Mouse (Mus musculus): ENCODE results near the gene Mrpl50. TPM values are rescaled to one million over a fixed set of nuclear protein-coding genes. Genes with fewer than 3 reads are reported as not detected.

Mrpl50 gene
- polyA plus RNA-seq (2014; fragmentation: Nextera tagmentation; extraction: Ambion mirVana): 81.0 and 91.9 TPM in 2 replicates

- peak within 1 kb of the TSS; percentile 71 for H3K4me2 ChIP-seq (ENCODE audit: low read length)
- under 1% methylated on average over 41 of the region's 41 CpGs for WGBS
- H3K27me3 ChIP-seq (replicated peaks; ENCODE audit: control insufficient read depth, insufficient read depth, low read length): no peaks in the 10 kb centered on the region
- peak within 1 kb of the TSS; percentile 76 for H3K9ac ChIP-seq (ENCODE audit: low read length)
- peak; percentile 99 for DNase-seq (ENCODE audit: low spot score)
- no peaks in the 10 kb centered on the region for H3K9me3 ChIP-seq (replicated peaks; ENCODE audit: control insufficient read depth, low read length)
- H3K27ac ChIP-seq (ENCODE audit: low read depth, low read length): peak within 1 kb of the TSS; percentile 29; the same call in 1 of the 2 replicates
- H3K36me3 ChIP-seq (ENCODE audit: control insufficient read depth, insufficient read depth, low read length): peaks cover 12% of the 10 kb centered on the region; the same call in 1 of the 2 replicates
- peaks cover 12% of the 10 kb centered on the region for H3K4me1 ChIP-seq (ENCODE audit: control insufficient read depth, insufficient read depth, low read length)
- H3K4me3 ChIP-seq (ENCODE audit: low read depth, low read length): peak within 1 kb of the TSS; percentile 60
- ATAC-seq: peak; percentile 99
Measured at GRCm38 (mm10) chr4:49520572-49521340, at the start of gene Mrpl50, which contains the start of gene Zfp189. Gene Mrpl50 (minus strand): TSS chr4:49521093. Gene Zfp189 (plus strand): TSS chr4:49521176.

- no peak overlapping the region for H3K4me3 ChIP-seq (ENCODE audit: low read depth, low read length)
- H3K9me3 ChIP-seq (replicated peaks; ENCODE audit: control insufficient read depth, low read length): no peaks in the 10 kb centered on the region
- no peak overlapping the region for H3K9ac ChIP-seq (ENCODE audit: low read length)
- H3K4me2 ChIP-seq (ENCODE audit: low read length): no peak overlapping the region
- H3K36me3 ChIP-seq (ENCODE audit: control insufficient read depth, insufficient read depth, low read length): no peaks in the 10 kb centered on the region
- ATAC-seq (peak; percentile 73), DNase-seq (ENCODE audit: low spot score) (peak; percentile 91)
- H3K27ac ChIP-seq (ENCODE audit: low read depth, low read length): no peak overlapping the region
- no peaks in the 10 kb centered on the region for H3K27me3 ChIP-seq (replicated peaks; ENCODE audit: control insufficient read depth, insufficient read depth, low read length)
- H3K4me1 ChIP-seq (ENCODE audit: control insufficient read depth, insufficient read depth, low read length): no peaks in the 10 kb centered on the region
- 19% methylated on average over 3 of the region's 3 CpGs for WGBS
Measured at GRCm38 (mm10) chr4:49567613-49568012, 46.7 kb upstream of the Mrpl50 start.

- peak; percentile 96 for ATAC-seq
- no peak overlapping the region for H3K27ac ChIP-seq (ENCODE audit: low read depth, low read length)
- no peaks in the 10 kb centered on the region for H3K27me3 ChIP-seq (replicated peaks; ENCODE audit: control insufficient read depth, insufficient read depth, low read length)
- H3K9ac ChIP-seq (ENCODE audit: low read length): no peak overlapping the region
- no peaks in the 10 kb centered on the region for H3K36me3 ChIP-seq (ENCODE audit: control insufficient read depth, insufficient read depth, low read length)
- peaks cover 4% of the 10 kb centered on the region for H3K4me1 ChIP-seq (ENCODE audit: control insufficient read depth, insufficient read depth, low read length)
- WGBS: 55% methylated on average over 20 of the region's 20 CpGs
- H3K4me3 ChIP-seq (ENCODE audit: low read depth, low read length): no peak overlapping the region
- no peaks in the 10 kb centered on the region for H3K9me3 ChIP-seq (replicated peaks; ENCODE audit: control insufficient read depth, low read length)
- peak overlapping the region; percentile 10; the same call in 1 of the 2 replicates for H3K4me2 ChIP-seq (ENCODE audit: low read length)
- peak; percentile 73 for DNase-seq (ENCODE audit: low spot score)
Measured at GRCm38 (mm10) chr4:49559915-49560772, 39.3 kb upstream of the Mrpl50 start.

GRCm38 (mm10) chr4:49558181-49558580 lies 37.3 kb upstream of the Mrpl50 start:
- Histone ChIP-seq H3K36me3 (ENCODE audit: control insufficient read depth, insufficient read depth, low read length) (no peaks in the 10 kb centered on the region), H3K9ac (ENCODE audit: low read length) (no peak overlapping the region), H3K9me3 (replicated peaks; ENCODE audit: control insufficient read depth, low read length) (no peaks in the 10 kb centered on the region), H3K4me3 (ENCODE audit: low read depth, low read length) (no peak overlapping the region), H3K4me2 (ENCODE audit: low read length) (no peak overlapping the region), H3K4me1 (ENCODE audit: control insufficient read depth, insufficient read depth, low read length) (peaks cover 4% of the 10 kb centered on the region), H3K27ac (ENCODE audit: low read depth, low read length) (no peak overlapping the region), H3K27me3 (replicated peaks; ENCODE audit: control insufficient read depth, insufficient read depth, low read length) (no peaks in the 10 kb centered on the region)
- WGBS: 86% methylated on average over 2 of the region's 2 CpGs
- DNase-seq (ENCODE audit: low spot score): no peak
- ATAC-seq: no peak

- peaks cover 4% of the 10 kb centered on the region for H3K4me1 ChIP-seq (ENCODE audit: control insufficient read depth, insufficient read depth, low read length)
- no peak overlapping the region for H3K4me3 ChIP-seq (ENCODE audit: low read depth, low read length)
- no peak for ATAC-seq
- H3K9ac ChIP-seq (ENCODE audit: low read length): no peak overlapping the region
- no peaks in the 10 kb centered on the region for H3K9me3 ChIP-seq (replicated peaks; ENCODE audit: control insufficient read depth, low read length)
- no peaks in the 10 kb centered on the region for H3K36me3 ChIP-seq (ENCODE audit: control insufficient read depth, insufficient read depth, low read length)
- no peak overlapping the region for H3K4me2 ChIP-seq (ENCODE audit: low read length)
- no peak overlapping the region for H3K27ac ChIP-seq (ENCODE audit: low read depth, low read length)
- WGBS: 99% methylated on average over 7 of the region's 7 CpGs
- no peak for DNase-seq (ENCODE audit: low spot score)
- no peaks in the 10 kb centered on the region for H3K27me3 ChIP-seq (replicated peaks; ENCODE audit: control insufficient read depth, insufficient read depth, low read length)
Measured at GRCm38 (mm10) chr4:49557375-49557774, 36.5 kb upstream of the Mrpl50 start.

DNA sequence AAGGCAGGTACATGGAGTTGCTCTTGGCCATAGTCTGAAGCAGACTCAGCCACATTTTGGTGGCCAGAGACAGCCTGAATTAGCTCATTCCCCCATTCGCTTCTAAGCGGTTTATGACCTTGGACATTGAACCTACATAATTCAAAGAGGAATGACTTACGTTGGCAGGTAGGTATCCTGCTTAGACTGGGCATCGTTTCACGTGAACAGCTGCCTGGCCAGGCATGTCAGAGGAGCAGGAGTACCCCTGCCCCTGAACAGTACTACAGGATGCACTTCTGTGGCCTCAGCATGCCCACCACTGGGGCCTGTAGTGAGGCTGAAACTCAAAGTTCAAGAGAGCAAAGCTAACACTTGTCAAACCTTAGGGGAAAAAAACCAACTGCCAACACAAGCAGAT lies 32.5 kb upstream of the Mrpl50 start:
- H3K27ac ChIP-seq (ENCODE audit: low read depth, low read length): no peak overlapping the region
- H3K27me3 ChIP-seq (replicated peaks; ENCODE audit: control insufficient read depth, insufficient read depth, low read length): no peaks in the 10 kb centered on the region
- ATAC-seq (no peak), DNase-seq (ENCODE audit: low spot score) (no peak)
- no peaks in the 10 kb centered on the region for H3K36me3 ChIP-seq (ENCODE audit: control insufficient read depth, insufficient read depth, low read length)
- no peak overlapping the region for H3K4me2 ChIP-seq (ENCODE audit: low read length)
- no peak overlapping the region for H3K4me3 ChIP-seq (ENCODE audit: low read depth, low read length)
- 92% methylated on average over 5 of the region's 5 CpGs for WGBS
- no peak overlapping the region for H3K9ac ChIP-seq (ENCODE audit: low read length)
- no peaks in the 10 kb centered on the region for H3K9me3 ChIP-seq (replicated peaks; ENCODE audit: control insufficient read depth, low read length)
- no peaks in the 10 kb centered on the region for H3K4me1 ChIP-seq (ENCODE audit: control insufficient read depth, insufficient read depth, low read length)

- Histone ChIP-seq H3K4me3 (ENCODE audit: low read depth, low read length) (no peak within 1 kb of the TSS), H3K4me2 (ENCODE audit: low read length) (no peak within 1 kb of the TSS), H3K27me3 (replicated peaks; ENCODE audit: control insufficient read depth, insufficient read depth, low read length) (no peaks in the 10 kb centered on the region), H3K9me3 (replicated peaks; ENCODE audit: control insufficient read depth, low read length) (no peaks in the 10 kb centered on the region), H3K9ac (ENCODE audit: low read length) (no peak within 1 kb of the TSS), H3K27ac (ENCODE audit: low read depth, low read length) (no peak within 1 kb of the TSS), H3K4me1 (ENCODE audit: control insufficient read depth, insufficient read depth, low read length) (no peaks in the 10 kb centered on the region), H3K36me3 (ENCODE audit: control insufficient read depth, insufficient read depth, low read length) (no peaks in the 10 kb centered on the region)
- 76% methylated on average over 3 of the region's 3 CpGs for WGBS
- DNase-seq (ENCODE audit: low spot score) (no peak), ATAC-seq (no peak)
Measured at GRCm38 (mm10) chr4:49549383-49549782, 28.5 kb upstream of the Mrpl50 start, which contains the start of gene Aldob. Gene Aldob (minus strand): TSS chr4:49549546.

- ATAC-seq (no peak), DNase-seq (ENCODE audit: low spot score) (no peak)
- H3K4me1 ChIP-seq (ENCODE audit: control insufficient read depth, insufficient read depth, low read length): no peaks in the 10 kb centered on the region
- no peak overlapping the region for H3K4me2 ChIP-seq (ENCODE audit: low read length)
- WGBS: 91% methylated on average over 7 of the region's 7 CpGs
- no peak overlapping the region for H3K27ac ChIP-seq (ENCODE audit: low read depth, low read length)
- no peaks in the 10 kb centered on the region for H3K27me3 ChIP-seq (replicated peaks; ENCODE audit: control insufficient read depth, insufficient read depth, low read length)
- no peak overlapping the region for H3K9ac ChIP-seq (ENCODE audit: low read length)
- no peak overlapping the region for H3K4me3 ChIP-seq (ENCODE audit: low read depth, low read length)
- H3K36me3 ChIP-seq (ENCODE audit: control insufficient read depth, insufficient read depth, low read length): no peaks in the 10 kb centered on the region
- no peaks in the 10 kb centered on the region for H3K9me3 ChIP-seq (replicated peaks; ENCODE audit: control insufficient read depth, low read length)
Measured at GRCm38 (mm10) chr4:49547544-49548219, 26.8 kb upstream of the Mrpl50 start.
